Mouse (Mus musculus) left cerebral cortex, adult 18-20 months (tissue): ENCODE measurements around the gene Lrr1. TPM values are rescaled to one million over a fixed set of nuclear protein-coding genes. Genes with fewer than 3 reads are reported as not detected.
"Not testable (repeated sequence)": the region's sequence is repeated elsewhere in the genome, so short reads cannot be mapped to it uniquely, and the experiment has no call there.

ENCODE experiments used
- DNase-seq, 2 experiments: peaks; one replicate each; pipeline ENCODE4 v3.0.0; 2021 to 2022; ENCODE audit warnings: low spot score in 2 of 2, mixed read lengths in 1 of 2
- long read RNA-seq, 2 experiments: library from polyadenylated mRNA; stranded (forward); transcript quantifications; one replicate each; pipeline ENCODE4 v2.0.0; 2021
- total RNA-seq, 2 experiments: library from RNA; stranded (reverse); gene quantifications; 2 replicates each; pipeline ENCODE4 v1.2.3; 2021

The Lrr1 gene
- not detected for total RNA-seq
- long read RNA-seq, experiment 1, result 0 reads
- long read RNA-seq, experiment 2, result 0 reads

DNA sequence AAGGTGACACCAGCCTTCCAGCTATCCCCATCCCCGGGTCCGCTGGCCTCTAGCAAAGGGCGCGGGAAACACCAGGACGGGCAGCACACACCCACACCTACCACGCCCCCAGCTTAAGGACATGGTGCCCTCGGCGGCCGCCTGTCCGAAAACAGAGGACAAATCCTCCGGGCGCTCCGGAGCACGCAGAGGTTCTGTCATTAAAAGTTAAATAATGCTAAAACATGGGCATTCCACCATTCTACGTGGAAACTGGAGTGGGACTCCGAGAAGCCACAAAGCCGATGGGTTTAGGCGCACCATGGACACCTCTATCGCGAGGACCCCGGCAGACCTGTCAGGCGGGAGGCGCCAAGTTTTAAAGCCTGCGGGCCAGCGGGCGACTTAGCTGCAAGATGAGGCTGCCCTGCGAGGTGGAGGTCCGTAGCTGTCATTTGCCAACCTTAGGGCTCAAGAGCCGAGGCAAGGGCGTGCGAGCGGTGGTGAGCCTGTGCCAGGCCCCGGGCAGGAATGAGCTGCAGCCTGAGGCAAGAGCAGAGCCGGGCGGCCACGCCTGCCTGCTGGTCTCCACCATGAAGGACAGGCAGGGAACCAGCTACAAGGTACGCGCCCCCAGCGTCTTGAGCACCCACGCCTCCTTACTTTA lies at the start of gene Lrr1:
TSS of gene Lrr1 (plus strand) at position 354 of the 646 bp plus-strand sequence.
- peak; percentile 77 to 80 for DNase-seq

DNA sequence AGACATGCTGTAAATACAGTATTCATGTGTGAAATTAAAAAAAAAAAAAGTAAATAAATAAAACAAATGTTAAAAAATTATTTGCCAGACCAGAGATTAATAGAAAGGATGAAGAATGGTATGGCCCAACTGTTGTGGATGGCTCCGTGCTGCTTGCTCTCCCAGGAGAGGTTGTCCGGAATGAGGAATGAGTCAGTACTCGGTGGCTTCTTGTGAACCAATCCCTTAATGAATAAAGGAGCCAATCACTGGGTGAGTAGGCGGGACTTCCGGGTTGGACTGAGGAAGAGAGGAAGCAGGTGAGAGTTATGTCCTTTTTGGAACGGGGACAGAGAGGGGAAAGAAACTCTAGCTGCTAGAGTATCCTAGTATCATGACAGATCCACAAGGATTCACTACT lies 48.7 kb upstream of the Lrr1 start:
- DNase-seq, result no peak

DNA sequence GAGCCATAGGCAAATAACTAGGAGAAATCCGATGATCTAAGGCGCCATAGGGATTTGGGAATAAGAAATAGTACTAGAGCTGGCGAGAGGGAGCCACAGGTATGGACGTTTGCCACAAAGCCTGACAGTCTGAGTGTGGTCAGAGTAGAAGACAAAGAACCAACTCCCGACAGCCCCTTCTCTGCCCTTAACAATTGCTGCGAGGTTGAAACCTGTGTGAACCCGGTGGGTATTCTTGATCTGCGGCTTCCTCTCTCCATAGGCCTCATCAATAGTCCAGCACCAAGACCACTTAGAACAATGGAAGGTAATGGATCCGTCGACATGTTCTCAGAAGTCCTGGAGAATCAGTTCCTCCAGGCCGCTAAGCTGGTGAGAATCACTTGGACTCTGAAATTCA lies 45.8 kb upstream of the Lrr1 start:
- DNase-seq, result no peak

DNA sequence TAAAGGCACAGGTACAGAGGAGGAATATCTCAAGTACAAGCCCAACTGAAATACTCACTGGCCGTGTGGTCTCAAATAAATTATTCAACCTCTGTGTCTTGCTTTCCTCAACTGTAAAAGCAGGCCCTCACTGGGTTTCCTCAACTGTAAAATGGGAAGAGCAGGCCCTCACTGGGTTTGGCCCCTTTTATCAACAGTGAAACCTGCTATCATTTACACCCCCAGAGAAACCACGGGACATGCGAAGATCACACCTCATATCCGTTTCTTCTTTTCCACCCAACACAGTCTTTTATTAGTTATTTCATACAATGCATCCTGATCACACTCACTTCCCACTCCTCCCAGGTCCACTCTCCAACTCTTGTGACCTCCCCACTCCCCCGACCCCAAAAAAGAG lies 43.5 kb upstream of the Lrr1 start:
- DNase-seq, result no peak

DNA sequence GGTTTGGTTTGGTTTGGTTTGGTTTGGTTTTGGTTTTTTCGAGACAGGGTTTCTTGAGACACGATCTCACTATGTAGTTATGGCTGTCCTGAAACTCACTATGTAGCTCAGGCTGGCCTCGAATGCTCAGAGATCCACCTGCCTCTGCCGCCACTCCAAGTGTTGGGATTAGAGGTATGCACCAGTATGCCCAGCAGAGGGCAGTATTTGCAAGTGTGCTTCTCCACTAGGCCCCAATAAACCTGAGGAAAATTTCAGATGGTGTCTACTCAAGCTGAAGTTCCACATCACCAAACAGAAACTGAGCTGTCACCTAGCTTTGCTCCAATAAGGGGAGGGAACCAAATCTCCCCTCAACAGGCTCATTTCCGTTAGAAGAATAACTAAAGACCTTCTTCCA lies 41.4 kb upstream of the Lrr1 start:
- peak in 1 of 2 experiments; percentile 6 for DNase-seq

DNA sequence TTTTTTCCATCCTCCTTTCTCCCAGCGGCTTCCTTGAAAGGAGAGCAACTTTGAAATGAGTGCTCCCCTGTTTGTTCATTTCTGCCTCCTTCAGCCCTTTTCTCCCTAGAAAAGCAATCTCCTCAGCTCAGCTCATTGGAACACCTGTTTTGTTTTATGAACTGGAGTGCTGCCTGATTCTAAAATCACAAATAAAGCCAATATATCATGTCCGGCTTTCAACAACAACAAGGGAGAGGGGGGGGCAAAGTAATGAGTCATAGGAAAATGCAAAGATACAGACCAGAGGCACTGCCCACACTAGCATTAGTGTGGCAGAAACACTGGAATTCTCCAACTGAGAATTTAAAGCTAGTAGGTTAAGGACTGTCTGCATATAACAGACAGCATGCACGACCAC lies 41.0 kb upstream of the Lrr1 start:
- no peak for DNase-seq

DNA sequence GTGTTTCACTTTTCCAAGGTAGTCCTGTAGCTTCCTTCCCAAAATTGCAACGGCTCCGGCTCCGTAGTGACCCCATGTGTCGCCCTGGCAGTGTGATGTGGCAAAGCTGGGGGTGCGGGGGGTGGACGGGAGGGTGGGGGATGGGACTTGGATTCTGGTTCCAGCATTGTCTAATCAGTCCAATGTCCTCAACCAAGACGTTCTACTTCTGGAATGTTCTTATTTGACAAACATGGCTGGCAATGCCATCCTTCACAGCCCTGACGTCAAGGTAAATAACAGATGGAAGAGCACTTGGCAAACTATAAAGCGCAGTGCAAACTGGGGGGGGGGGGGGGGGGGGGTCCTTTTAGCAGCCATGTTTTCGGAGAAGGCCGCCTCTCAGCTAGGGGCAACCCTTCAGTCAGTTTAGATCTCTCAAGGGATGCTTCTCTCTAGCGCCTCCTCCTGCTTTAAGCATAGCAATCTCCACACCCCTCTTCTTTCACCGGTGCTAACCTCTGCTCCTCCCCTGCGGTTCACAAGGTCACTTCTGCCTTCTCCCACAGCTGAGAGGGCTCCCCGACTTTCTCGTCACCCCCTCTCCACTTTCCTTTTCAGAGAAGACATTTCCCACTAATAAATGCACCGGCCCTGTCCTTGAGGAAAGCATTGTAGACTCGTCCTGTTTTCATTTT lies 38.8 kb upstream of the Lrr1 start:
- no peak for DNase-seq

DNA sequence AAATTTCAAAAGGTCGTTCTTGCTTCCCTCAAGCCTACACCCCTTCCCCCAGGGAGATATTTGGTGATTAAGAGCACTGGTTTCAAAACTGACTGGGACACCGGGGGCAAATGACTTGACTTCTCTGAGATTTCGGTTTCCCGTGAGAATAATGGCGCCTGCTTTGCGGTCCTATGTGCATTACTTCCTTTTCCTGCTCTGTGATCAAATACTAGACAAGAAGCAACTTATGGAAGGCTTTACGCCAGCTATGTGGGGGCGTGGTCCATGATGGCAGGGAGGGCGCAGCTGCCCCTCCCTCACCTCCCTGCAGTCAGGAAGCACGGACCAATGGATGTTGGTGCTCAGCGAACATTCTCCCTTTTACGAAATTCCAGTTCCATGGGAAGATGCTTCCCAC lies 38.1 kb upstream of the Lrr1 start:
- DNase-seq, result no peak

DNA sequence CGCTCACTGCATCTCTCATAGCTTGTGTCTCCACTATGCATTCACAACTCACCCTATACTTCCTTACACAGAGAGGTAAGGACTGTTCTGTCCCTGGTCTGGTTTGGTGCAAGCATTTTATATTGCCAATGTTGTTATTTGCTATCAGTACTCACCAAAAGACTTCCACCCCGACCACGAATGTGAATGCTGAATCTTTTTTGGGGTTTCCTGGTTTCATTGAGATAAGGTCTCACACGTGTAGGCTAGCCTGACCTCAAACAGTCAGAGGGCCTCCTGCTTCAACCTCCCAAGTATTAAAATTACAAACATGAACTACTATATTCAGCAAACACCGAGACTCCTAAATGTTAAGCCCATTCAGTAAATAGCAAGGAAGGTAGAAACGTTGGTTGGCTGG lies 37.3 kb upstream of the Lrr1 start:
- DNase-seq, result no peak

DNA sequence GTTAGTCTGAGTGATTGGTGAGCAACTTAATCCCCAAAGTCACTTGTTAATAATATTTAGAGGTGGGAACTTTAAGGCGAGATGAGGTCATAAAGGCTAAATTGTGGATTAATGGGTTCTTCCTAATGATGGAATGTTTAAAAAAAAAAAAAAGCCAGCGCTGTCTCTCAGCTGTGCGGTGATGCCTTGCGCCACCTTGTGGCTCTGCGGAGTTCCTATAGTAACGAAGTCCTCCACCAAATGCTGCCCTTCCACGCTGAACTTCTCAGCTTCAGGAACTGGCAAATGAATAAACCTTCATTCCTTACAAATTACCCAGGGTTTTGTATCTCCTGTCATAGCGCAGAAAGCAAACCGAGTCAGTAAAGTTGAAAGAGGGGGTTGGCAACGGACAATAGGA lies 36.6 kb upstream of the Lrr1 start:
- DNase-seq, result peak; percentile 47 to 60

DNA sequence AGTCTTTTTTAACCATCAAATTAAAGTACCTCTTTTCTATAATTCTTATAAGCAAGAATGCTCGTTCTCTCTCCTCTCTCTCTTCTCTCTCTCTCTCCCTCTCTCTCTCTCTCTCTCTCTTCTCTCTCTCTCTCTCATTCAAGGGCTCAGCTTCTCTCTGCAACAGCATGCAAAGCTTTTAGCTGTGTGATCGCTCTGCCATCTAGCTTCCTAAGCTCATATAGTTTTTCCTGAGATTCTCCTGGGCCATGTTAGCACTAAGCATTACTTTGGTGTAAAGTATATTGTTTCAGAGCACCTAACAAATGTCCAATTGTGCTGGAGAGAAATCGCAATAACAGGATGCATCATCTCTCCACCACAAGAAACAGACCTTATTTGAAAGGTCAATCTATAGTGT lies 29.4 kb upstream of the Lrr1 start:
- DNase-seq, result no peak

DNA sequence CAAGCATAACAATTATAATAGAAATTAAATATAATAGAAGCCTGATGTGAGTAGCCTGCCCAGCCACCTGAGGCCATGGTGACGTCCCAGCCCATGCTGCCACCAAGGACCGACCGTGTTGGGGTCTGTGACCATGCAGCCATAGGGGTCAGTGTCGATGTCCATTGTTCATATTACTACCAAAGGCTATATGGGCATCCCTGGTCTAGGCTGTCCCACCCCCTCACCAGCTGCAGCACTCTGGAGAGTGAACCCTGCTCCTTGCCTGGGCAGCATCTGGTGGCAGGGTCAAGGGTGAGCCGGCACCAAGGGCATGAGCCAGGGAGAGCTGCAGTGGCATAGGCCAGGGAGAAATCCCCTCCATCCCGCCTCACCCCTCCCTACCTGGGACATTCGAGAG lies 28.8 kb upstream of the Lrr1 start:
- no peak for DNase-seq

DNA sequence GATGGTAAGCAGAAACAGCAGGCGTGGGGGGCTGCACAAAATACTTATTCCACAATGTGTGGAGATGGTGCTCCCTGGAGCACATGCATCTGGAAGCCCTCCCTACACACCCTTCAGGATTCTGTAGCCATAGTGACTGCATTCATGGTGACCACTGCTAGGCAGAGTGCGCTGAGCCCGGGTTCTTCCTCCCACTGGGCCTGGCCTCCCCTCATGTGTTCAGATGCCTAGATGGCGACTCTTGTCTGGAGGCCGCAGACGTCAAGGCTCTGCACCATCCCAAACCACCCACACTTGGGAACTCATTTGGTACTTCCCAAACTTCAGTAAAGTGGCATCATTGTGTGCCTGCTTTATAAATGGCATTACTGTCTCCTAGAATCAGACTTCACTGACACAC lies 25.2 kb upstream of the Lrr1 start:
- no peak for DNase-seq

DNA sequence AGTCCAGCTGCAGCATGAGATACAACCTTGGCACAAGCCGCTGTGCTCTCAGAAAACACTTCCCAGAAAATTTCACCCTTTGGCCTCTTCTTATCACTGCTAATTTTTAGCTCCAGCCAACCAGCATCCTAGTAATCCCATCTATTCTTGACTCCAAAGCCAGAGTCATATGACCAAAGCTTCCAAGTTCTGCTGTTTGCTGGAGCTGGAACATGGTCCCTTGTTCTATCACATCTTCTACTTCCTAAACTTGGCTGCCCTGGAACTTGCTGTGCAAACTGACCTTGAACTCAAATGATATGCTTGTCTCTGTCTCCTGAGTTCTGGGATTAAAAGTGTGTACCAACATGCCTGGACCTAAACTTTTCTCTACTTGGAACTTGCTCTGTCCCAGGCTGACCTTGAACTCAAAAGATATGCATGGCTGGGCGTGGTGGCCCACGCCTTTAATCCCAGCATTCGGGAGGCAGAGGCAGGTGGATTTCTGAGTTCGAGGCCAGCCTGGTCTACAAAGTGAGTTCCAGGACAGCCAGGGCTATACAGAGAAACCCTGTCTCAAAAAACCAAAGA lies 21.4 kb upstream of the Lrr1 start:
- DNase-seq, result no peak

DNA sequence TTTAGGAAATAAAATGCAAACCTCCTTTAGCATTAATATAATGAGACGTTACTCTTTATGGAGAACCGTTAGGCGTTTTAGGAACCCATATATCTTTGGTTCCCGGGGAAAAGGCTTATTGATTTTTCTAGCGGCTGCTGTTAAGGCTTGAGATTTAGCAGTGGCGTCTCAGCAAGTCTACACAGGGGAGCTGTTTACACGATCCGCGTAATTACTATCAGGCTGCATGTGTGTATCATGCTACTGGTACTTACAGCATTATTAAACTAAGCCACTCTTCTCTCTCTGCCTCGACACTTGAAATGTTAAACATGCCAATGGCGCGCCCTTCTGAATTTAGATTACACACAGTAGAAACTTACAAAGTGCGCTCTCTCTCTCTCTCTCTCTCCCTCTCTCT lies 18.6 kb upstream of the Lrr1 start:
- DNase-seq, result no peak

DNA sequence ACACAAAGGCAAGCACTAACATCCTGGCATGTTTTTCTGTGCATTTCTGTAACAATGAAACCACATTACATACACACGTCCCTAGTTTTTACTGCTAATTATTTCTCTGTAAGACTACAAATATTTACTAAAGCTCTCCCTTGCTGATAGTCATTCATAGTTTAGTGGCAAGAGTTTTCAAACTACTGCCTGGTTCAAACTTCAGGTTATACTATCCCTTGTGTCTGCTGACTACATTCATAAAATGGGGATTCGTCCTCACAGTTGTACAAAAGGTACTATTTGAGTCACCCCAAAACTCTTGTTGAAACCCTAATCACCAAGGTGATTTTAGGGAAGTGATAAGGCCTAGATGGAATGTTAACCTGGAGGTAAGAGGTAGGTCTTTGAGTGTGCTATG lies 12.7 kb upstream of the Lrr1 start:
- no peak for DNase-seq

DNA sequence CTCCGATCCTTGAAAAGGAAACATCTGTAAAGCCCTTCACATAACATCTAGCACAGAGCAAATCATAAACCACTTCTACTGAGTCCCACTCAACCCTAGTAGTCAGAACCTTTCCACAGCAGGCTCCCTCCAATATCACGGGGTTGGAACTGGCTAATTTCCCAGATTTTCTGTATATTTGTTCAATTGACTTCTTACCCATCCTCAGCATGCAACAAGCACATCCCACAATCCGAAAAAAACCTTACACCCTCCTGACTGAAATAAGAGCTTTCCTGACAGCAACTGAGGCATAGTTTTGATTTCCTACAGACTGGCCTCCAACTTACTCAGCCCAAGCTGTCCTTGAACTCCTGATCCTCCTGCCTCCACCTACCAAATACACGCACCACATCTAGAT lies 12.2 kb upstream of the Lrr1 start:
- no peak for DNase-seq

DNA sequence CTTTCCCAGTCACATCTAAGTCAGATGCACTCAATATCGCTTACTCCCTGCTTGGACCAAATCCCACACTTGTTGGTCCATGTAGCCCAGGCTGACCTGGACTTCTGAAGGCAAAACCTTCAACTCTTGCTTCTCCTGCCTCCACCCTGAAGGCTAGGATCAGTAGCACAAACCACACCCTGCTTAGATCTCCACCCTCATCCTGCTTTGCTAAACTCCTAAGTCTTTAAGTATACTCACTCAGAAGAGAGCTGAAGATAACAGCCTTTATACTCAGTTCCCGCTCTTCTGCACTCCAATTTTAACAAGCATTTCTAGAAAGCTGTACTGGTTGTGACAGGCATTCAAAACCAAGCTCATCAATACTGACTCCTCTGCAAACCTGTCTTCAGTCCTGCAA lies 11.5 kb upstream of the Lrr1 start:
- DNase-seq, result no peak

DNA sequence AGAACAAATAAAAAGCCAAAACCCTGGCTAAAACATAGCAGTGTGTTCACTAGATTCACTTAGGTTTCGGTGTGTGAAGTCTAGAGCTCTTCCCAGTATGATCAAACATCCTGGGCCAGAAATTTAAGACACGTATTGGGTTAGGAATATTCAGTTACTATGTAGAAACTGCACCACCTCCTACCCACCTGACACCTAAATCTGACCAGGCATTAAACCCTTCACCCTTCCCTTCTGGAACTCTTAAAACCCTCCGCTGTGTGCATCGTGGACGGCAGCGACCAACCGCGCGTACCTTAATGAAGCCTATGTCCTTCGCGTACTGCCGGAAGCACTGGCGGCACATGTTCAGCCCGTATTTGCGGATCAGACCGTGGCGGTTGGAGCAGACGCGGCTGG lies 10.2 kb upstream of the Lrr1 start:
- no peak for DNase-seq

DNA sequence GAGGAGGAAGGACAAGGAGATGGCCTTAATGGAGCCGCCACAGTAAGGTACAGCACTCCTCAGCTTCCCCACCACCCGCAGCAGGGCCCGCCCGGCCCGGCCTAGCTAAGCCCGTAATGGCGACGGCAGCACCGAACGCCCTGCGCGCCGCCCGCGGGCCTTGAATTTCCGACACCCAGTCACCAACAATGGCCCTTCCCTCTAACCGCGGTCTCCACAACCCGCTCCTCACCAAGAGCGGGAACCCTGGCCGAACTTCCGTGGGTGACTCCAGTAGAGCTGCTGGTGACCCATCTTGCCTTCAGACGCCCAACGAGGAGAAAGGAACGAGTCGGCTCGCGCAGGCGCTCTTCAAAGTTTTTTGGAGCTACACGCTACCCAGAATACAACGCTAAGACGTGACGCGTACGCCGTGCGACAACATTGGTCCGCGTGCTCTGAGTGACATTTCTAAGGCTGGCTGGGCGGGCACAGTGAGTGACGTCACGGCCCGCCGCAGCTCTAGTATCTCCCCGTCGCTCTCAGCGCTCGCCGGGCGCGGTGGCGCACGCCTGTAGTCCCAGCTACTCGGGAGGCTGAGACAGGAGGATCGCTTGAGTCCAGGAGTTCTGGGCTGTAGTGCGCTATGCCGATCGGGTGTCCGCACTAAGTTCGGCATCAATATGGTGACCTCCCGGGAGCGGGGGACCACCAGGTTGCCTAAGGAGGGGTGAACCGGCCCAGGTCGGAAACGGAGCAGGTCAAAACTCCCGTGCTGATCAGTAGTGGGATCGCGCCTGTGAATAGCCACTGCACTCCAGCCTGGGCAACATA lies 9.6 kb upstream of the Lrr1 start, which contains the start of gene Rps29:
TSS of gene Rps29 (minus strand) at position 422 of the 813 bp plus-strand sequence.
- peak; percentile 94 to 98 for DNase-seq

DNA sequence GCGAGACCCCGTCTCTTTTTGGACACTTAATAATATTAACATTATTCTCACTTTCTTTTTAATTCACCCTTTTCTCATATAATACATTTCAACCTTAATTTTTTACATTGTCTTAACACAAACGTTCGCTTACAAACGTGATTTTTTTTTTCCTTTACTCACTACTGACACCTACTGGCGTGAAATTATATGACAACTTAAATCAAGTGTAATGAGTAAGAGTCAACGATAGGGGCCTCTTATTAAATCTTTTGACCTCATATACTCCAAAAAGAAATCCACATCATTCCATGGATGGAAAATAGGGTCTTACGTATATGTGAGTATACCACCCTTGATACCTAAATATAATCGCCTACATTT lies 9.1 kb upstream of the Lrr1 start:
- no peak for DNase-seq

DNA sequence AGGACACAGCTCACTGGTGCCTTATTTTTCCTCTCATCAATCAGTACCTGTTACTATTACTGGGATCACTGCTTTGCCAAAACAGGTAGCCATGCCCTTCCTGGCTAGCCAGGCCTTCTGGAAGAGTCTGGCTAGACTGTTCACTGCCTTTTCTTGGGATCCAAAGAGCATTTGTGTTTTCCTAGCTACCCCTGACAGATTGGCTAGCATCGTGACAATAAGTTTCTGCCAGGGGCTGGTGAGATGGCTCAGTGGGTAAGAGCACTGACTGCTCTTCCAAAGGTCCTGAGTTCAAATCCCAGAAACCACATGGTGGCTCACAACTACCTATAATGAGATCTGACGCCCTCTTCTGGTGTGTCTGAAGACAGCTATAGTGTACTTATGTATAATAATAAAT lies 7.9 kb upstream of the Lrr1 start:
- not testable (repeated sequence) for DNase-seq
